Mouse (Mus musculus): ENCODE data around the gene Duxf3.

GRCm38 (mm10) chr10:58236613-58237012 is 4.1 kb upstream of the Duxf3 start, which contains the start of gene Gm4981:
- TF ChIP-seq CTCF (conservative IDR thresholded peaks at IDR 0.05; ENCODE audit: insufficient read depth, insufficient read length, low read depth, low read length) (no peak), POLR2A (IDR thresholded peaks at IDR 0.05; ENCODE audit: low read depth, low read length) (no peak)

Data from kidney, adult 2 months (tissue).